Comparison of ENCODE assay signal across 21 mouse cellular contexts in the genomic region with DNA sequence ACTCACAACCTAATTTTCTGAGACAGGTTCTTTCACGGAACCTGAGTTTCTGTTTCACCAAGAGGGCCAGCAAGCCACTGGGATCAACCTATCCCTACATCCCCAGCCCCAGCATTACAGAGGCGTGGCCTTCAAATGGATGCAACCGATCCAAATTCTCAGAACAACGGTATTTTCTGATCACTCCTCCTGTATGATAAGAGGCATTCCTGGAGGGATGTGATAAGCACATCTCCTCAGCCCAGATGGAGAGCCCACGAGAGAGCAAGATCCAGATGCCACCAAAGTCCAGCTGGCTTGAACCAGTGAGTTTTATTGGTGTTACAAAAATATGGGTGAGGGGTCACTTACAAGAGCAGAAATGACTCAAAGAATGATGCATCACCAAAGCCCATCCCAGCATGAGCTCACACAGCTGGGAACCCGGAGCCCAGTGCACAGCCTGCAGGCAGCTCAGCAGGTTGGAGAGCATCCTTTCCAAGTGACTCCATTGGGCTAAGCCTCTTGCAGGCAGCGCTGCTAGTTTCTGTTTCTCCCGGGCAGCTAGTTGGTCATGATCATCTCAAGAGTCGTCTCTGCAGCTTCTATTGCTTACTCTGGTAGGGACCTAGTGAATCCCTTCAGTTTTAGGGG. TPM values are rescaled to one million over a fixed set of nuclear protein-coding genes. Genes with fewer than 3 reads are reported as not detected.
DNase-seq lines count a peak whose midpoint lies in the region; ATAC-seq and TF ChIP-seq lines count a peak whose summit lies in the region.
"Had no signal": no experiment of that assay in that cellular context is flagged by ENCODE, and none has a peak within 500 bp of the region (broad histone marks: within the 10 kb centered on the region; RNA-seq: fewer than 3 reads in every experiment).

No protein-coding gene starts in this region.

- TF ChIP-seq POLR2A in bone marrow, adult 2 months (IDR thresholded peaks at IDR 0.05; ENCODE audit: borderline replicate concordance, control insufficient read depth, low read depth, low read length), result no peak

- TF ChIP-seq CTCF in bone marrow, adult 2 months (IDR thresholded peaks at IDR 0.05; ENCODE audit: control insufficient read depth, insufficient read depth, low read length), result no peak
- no peak for TF ChIP-seq CTCF in hindbrain, postnatal 0 days (IDR thresholded peaks at IDR 0.05; ENCODE audit: low read depth)

- H3K4me2 ChIP-seq in liver, embryonic 12.5 days, result peak overlapping the region; percentile 48
- no peak overlapping the region for H3K4me2 ChIP-seq in midbrain, embryonic 14.5 days (ENCODE audit: low read length)
- H3K4me2 ChIP-seq in hindbrain, postnatal 0 days (ENCODE audit: low read depth, low read length), result no peak overlapping the region
- H3K4me2 ChIP-seq: forebrain, embryonic 13.5 days; limb, embryonic 15.5 days; midbrain, embryonic 11.5 days had no signal

- no peaks in the 10 kb centered on the region for H3K9me3 ChIP-seq in liver, embryonic 12.5 days (replicated peaks)
- no peaks in the 10 kb centered on the region for H3K9me3 ChIP-seq in midbrain, embryonic 14.5 days (ENCODE audit: control insufficient read depth, low read length)
- H3K9me3 ChIP-seq in hindbrain, postnatal 0 days (ENCODE audit: low read length), result no peaks in the 10 kb centered on the region
- H3K9me3 ChIP-seq: forebrain, embryonic 13.5 days; hindbrain, embryonic 10.5 days; limb, embryonic 15.5 days had no signal

- peaks cover 4% of the 10 kb centered on the region for H3K4me1 ChIP-seq in bone marrow, adult 2 months (ENCODE audit: control insufficient read depth, insufficient read depth, low read length)
- peaks cover 42% of the 10 kb centered on the region for H3K4me1 ChIP-seq in liver, embryonic 12.5 days
- H3K4me1 ChIP-seq in midbrain, embryonic 14.5 days (ENCODE audit: control insufficient read depth, insufficient read depth, low read length), result no peaks in the 10 kb centered on the region
- no peaks in the 10 kb centered on the region for H3K4me1 ChIP-seq in hindbrain, postnatal 0 days (ENCODE audit: insufficient read depth, low read length)
- H3K4me1 ChIP-seq: forebrain, embryonic 13.5 days; hindbrain, embryonic 10.5 days; limb, embryonic 15.5 days had no signal

- peak overlapping the region; percentile 16; the same call in 1 of the 2 replicates for H3K27ac ChIP-seq in bone marrow, adult 2 months (ENCODE audit: control insufficient read depth, insufficient read depth, low read depth, low read length, poor library complexity)
- peak overlapping the region; percentile 63 for H3K27ac ChIP-seq in liver, embryonic 12.5 days
- H3K27ac ChIP-seq in midbrain, embryonic 14.5 days (replicated peaks; ENCODE audit: low read depth, low read length), result no peak overlapping the region
- H3K27ac ChIP-seq in hindbrain, postnatal 0 days, result no peak overlapping the region
- H3K27ac ChIP-seq: forebrain, embryonic 13.5 days; heart, adult 2 months; hindbrain, embryonic 10.5 days; layer of hippocampus, adult 2 months; limb, embryonic 15.5 days had no signal

- WGBS in bone marrow, adult 2 months, result 44% methylated on average over 9 of the region's 9 CpGs
- 36% methylated on average over 9 of the region's 9 CpGs for WGBS in liver, embryonic 12.5 days (ENCODE audit: insufficient replicate concordance)
- 80% methylated on average over 9 of the region's 9 CpGs for WGBS in midbrain, embryonic 14.5 days
- 80% methylated on average over 9 of the region's 9 CpGs for WGBS in hindbrain, postnatal 0 days

- H3K9ac ChIP-seq in liver, embryonic 12.5 days, result no peak overlapping the region
- no peak overlapping the region for H3K9ac ChIP-seq in midbrain, embryonic 14.5 days (replicated peaks; ENCODE audit: low read length)
- no peak overlapping the region for H3K9ac ChIP-seq in hindbrain, postnatal 0 days (replicated peaks; ENCODE audit: low read length)
- H3K9ac ChIP-seq: forebrain, embryonic 13.5 days; limb, embryonic 15.5 days had no signal

- no peaks in the 10 kb centered on the region for H3K36me3 ChIP-seq in liver, embryonic 12.5 days
- no peaks in the 10 kb centered on the region for H3K36me3 ChIP-seq in midbrain, embryonic 14.5 days (ENCODE audit: control insufficient read depth, insufficient read depth, low read length)
- no peaks in the 10 kb centered on the region for H3K36me3 ChIP-seq in hindbrain, postnatal 0 days (ENCODE audit: insufficient read depth, low read length)
- H3K36me3 ChIP-seq: hindbrain, embryonic 10.5 days; limb, embryonic 15.5 days had no signal

- no peaks in the 10 kb centered on the region for H3K27me3 ChIP-seq in liver, embryonic 12.5 days (replicated peaks)
- H3K27me3 ChIP-seq in midbrain, embryonic 14.5 days (ENCODE audit: control insufficient read depth, insufficient read depth, low read length), result no peaks in the 10 kb centered on the region
- H3K27me3 ChIP-seq in hindbrain, postnatal 0 days (ENCODE audit: insufficient read depth, low read length), result no peaks in the 10 kb centered on the region
- H3K27me3 ChIP-seq: forebrain, embryonic 13.5 days; limb, embryonic 15.5 days had no signal

- peak; percentile 92 for ATAC-seq in liver, embryonic 12.5 days
- peak; percentile 36 for ATAC-seq in megakaryocyte, adult 5-6 weeks (ENCODE audit: poor library complexity, severe bottlenecking)
- no peak for ATAC-seq in midbrain, embryonic 14.5 days (ENCODE audit: low FRiP score, low TSS enrichment)
- ATAC-seq in hindbrain, postnatal 0 days, result no peak
- ATAC-seq: forebrain, embryonic 13.5 days had no signal

- DNase-seq in 3T3-L1 (ENCODE audit: low read depth, low spot score), result peak; percentile 83
- DNase-seq in midbrain, embryonic 14.5 days, result no peak
- DNase-seq in hindbrain, postnatal 0 days (ENCODE audit: low spot score), result no peak
- no peak for DNase-seq in lung, postnatal 36 days
- DNase-seq: adrenal gland, postnatal 25 days; cerebellum, adult 9-11 months; gastrocnemius, postnatal 10 days; kidney, adult 8-10 months; kidney, postnatal 14 days; layer of hippocampus, postnatal 36 days; lung, postnatal 10 days; right cerebral cortex, postnatal 14 days had no signal

- H3K4me3 ChIP-seq in bone marrow, adult 2 months (replicated peaks; ENCODE audit: control insufficient read depth, low read depth, low read length), result no peak overlapping the region
- H3K4me3 ChIP-seq in liver, embryonic 12.5 days, result no peak overlapping the region; the same call in 1 of the 2 replicates
- no peak overlapping the region for H3K4me3 ChIP-seq in midbrain, embryonic 14.5 days (replicated peaks; ENCODE audit: low read depth, low read length)
- H3K4me3 ChIP-seq in hindbrain, postnatal 0 days (ENCODE audit: low read length), result no peak overlapping the region
- H3K4me3 ChIP-seq: forebrain, embryonic 13.5 days; heart, adult 2 months; hindbrain, embryonic 10.5 days; layer of hippocampus, adult 2 months; limb, embryonic 15.5 days had no signal

RNA-seq across cellular contexts. Expression of gene Flt3, which starts 11.8 kb away (rescaled TPM):
- 2.6 and 3.8 TPM in 2 replicates for polyA plus RNA-seq in bone marrow, adult 2 months (2011; ENCODE audit: insufficient read depth, insufficient read length, low replicate concordance, missing spikeins)
- 2.7 and 2.9 TPM in 2 replicates for polyA plus RNA-seq in liver, embryonic 12.5 days (2016; fragmentation: Nextera tagmentation; extraction: Ambion mirVana)
- total RNA-seq in megakaryocyte, adult 5-6 weeks (2015), result 8.1 TPM in 2 replicates
- total RNA-seq in megakaryocyte, adult 5-6 weeks (2017), result 14.1 and 16.2 TPM in 2 replicates
- polyA plus RNA-seq in midbrain, embryonic 14.5 days (2014; fragmentation: Nextera tagmentation; extraction: Ambion mirVana), result 0.27 and 0.34 TPM in 2 replicates
- total RNA-seq in hindbrain, postnatal 0 days (2014; rRNA removed), result 2.4 and 2.5 TPM in 2 replicates
- polyA plus RNA-seq in hindbrain, postnatal 0 days (2015; fragmentation: Nextera tagmentation; extraction: Ambion mirVana), result 2.5 and 2.8 TPM in 2 replicates
- total RNA-seq: adrenal gland, postnatal 25 days had no signal
- polyA plus RNA-seq: hindbrain, embryonic 10.5 days had no signal

RNA-seq across cellular contexts. Expression of gene Pan3, which starts 41.5 kb away (rescaled TPM):
- 89.2 and 180 TPM in 2 replicates for polyA plus RNA-seq in bone marrow, adult 2 months (2011; ENCODE audit: insufficient read depth, insufficient read length, low replicate concordance, missing spikeins)
- polyA plus RNA-seq in liver, embryonic 12.5 days (2016; fragmentation: Nextera tagmentation; extraction: Ambion mirVana), result 43.9 and 45.9 TPM in 2 replicates
- 265 and 303 TPM in 2 replicates for total RNA-seq in megakaryocyte, adult 5-6 weeks (2015)
- 129 and 148 TPM in 2 replicates for total RNA-seq in megakaryocyte, adult 5-6 weeks (2017)
- 64.8 and 69.5 TPM in 2 replicates for polyA plus RNA-seq in midbrain, embryonic 14.5 days (2014; fragmentation: Nextera tagmentation; extraction: Ambion mirVana)
- total RNA-seq in hindbrain, postnatal 0 days (2014; rRNA removed), result 58.8 and 80.5 TPM in 2 replicates
- 53.9 and 58.8 TPM in 2 replicates for polyA plus RNA-seq in hindbrain, postnatal 0 days (2015; fragmentation: Nextera tagmentation; extraction: Ambion mirVana)

Comparison
In these comparisons a context has a peak if more than half of its experiments do, and no peak if none do; other contexts are left out.
1. H3K27ac ChIP-seq: peak in bone marrow, adult 2 months (single experiment) and liver, embryonic 12.5 days (single experiment); none in midbrain, embryonic 14.5 days (single experiment) and hindbrain, postnatal 0 days (single experiment).
2. ATAC-seq: peak in liver, embryonic 12.5 days (single experiment) and megakaryocyte, adult 5-6 weeks (single experiment); none in midbrain, embryonic 14.5 days (single experiment) and hindbrain, postnatal 0 days (single experiment).